Mouse (Mus musculus) spleen, postnatal 0 days (tissue): ENCODE data around the gene Serpinb5. TPM values are rescaled to one million over a fixed set of nuclear protein-coding genes. Genes with fewer than 3 reads are reported as not detected.

Experiments
- polyA plus RNA-seq: library from polyadenylated mRNA; unstranded; fragments of >200 nt; fragmentation: Nextera tagmentation; extraction: Ambion mirVana; gene quantifications from 2 replicates; pipeline ENCODE4 v1.2.1, GENCODE M21; 2015

Gene Serpinb5
- 0.13 and 0.56 TPM in 2 replicates for polyA plus RNA-seq

DNA sequence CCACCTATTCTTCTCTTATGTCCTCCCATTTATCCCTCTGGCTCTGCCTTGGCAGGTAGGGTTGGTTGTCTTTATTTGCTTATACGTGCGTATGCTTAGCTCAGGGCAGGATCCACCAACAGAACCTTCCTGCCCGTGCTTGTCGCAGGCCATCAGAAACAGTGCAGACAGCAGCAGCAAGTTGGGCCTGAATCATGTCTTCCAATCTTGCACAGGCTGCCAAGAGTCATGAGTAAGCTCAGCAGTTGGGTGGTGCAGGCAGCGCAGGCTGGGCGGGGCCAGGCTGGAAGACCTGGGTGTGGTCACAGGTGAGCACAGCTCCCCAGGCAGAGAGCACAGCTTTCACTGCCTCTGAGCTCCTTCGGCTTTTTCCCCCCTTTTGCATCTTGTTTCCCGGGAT is at the start of gene Serpinb5:
Serpinb5 (plus strand) TSS at position 327 of the 400 bp plus-strand sequence.

Other genes with a start within 250 kb of the Serpinb5 start
- gene Bcl2, start 146.9 kb upstream of the Serpinb5 start, polyA plus RNA-seq: 5.4 and 6.4 TPM in 2 replicates
- gene Kdsr, start 101.4 kb upstream of the Serpinb5 start, polyA plus RNA-seq: 6.3 and 7.3 TPM in 2 replicates
- 27.3 and 34.8 TPM in 2 replicates for gene Vps4b, start 64.4 kb upstream of the Serpinb5 start, polyA plus RNA-seq
- not detected in 2 replicates for gene Serpinb12, start 73.3 kb downstream of the Serpinb5 start, polyA plus RNA-seq
- not detected in 2 replicates for gene Serpinb13, start 119.8 kb downstream of the Serpinb5 start, polyA plus RNA-seq
- not detected in 2 replicates for gene Serpinb3a, start 191.1 kb downstream of the Serpinb5 start, polyA plus RNA-seq
- not detected in 2 replicates for gene Serpinb3d, start 222.3 kb downstream of the Serpinb5 start, polyA plus RNA-seq